Mouse (Mus musculus) E14TG2a.4 (cell line): Measurements from ENCODE around the gene Fam151b.

Experiments
- H3K27me3 ChIP-seq: 2 replicates; pipeline ENCODE4 v1.6.1; 2014; ENCODE audit warnings: low read length, control low read depth; ENCODE audit not compliant: insufficient read depth
- H3K36me3 ChIP-seq: 2 replicates; pipeline ENCODE4 v1.6.1; 2014; ENCODE audit warnings: low read length, control low read depth; ENCODE audit not compliant: insufficient read depth
- H3K4me1 ChIP-seq: replicated peaks from 2 replicates; pipeline ENCODE4 v1.6.1; 2014; ENCODE audit warnings: low read depth, low read length, control low read depth
- H3K4me3 ChIP-seq: replicated peaks from 2 replicates; pipeline ENCODE4 v1.5.1; 2014; ENCODE audit warnings: mild to moderate bottlenecking, low read length
- H3K9me3 ChIP-seq: 2 replicates; pipeline ENCODE4 v1.6.1; 2014; ENCODE audit warnings: low read length, control low read depth
- CTCF ChIP-seq: conservative IDR thresholded peaks from 2 replicates; pipeline ENCODE4 v1.5.1; 2014; ENCODE audit warnings: low read length
- NANOG ChIP-seq: IDR thresholded peaks from 2 replicates; pipeline ENCODE4 v1.6.1; 2014; ENCODE audit warnings: borderline replicate concordance, low read length, mixed read lengths
- POU5F1 ChIP-seq: IDR thresholded peaks from 2 replicates; pipeline ENCODE4 v1.6.1; 2014; ENCODE audit warnings: low read length, borderline replicate concordance

Fam151b gene

DNA sequence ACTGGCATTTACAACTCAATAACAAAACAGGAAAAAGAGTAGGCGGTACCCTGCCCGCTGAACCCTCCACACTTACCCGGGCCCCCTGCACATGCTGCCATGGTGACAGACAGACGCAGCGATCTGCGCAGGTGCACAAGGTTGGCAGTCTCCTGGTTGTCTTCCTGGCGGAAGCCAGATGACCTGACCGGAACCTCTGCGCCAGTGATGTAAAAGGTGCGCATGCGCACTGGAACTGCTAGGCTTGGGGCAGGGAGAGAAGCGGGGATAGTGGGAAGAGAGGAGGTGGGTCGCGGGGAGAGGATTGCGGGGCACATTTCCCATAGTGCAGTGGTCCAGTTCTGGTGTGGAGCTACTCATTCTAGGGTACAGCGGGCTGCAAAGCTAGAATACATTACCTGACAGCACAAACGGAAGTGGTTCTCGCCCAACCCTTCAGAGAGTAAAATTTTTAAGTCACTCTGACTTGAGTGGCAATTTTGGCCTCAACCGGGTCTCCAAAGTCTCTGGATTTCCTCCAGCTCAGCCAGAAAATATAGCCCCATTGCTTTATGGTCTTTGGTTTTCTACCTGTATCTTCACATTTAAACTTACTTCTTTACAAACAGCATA lies at the start of gene Fam151b:
Fam151b (minus strand) TSS at position 164 of the 612 bp plus-strand sequence.
- peaks cover 15% of the 10 kb centered on the region for H3K4me1 ChIP-seq
- peaks cover 13% of the 10 kb centered on the region for H3K9me3 ChIP-seq
- H3K36me3 ChIP-seq = no peaks in the 10 kb centered on the region
- peak within 1 kb of the TSS; percentile 48 for H3K4me3 ChIP-seq
- no peaks in the 10 kb centered on the region for H3K27me3 ChIP-seq
- TF ChIP-seq NANOG (no peak), CTCF (no peak), POU5F1 (no peak)

DNA sequence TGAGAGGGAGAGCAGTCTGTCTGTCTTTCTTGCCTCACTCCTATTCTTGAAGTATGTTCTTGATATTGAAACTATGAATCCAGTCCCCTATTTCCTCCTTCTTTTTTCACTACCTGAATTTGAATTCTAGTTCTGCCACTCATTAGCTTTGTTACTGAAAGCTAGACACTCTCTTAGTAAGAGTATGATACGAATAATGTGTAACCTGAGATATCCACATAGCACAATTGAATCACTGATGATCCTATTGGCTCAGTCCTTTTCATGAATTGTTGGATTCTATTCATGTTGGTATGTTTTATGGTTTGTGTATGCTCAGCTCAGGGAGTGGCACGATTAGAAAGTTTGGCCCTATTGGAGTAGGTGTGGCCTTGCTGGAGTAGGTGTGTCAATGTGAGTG lies 48.4 kb upstream of the Fam151b start:
- Histone ChIP-seq H3K9me3 (no peaks in the 10 kb centered on the region), H3K4me1 (no peaks in the 10 kb centered on the region; the same call in 1 of the 2 replicates), H3K36me3 (no peaks in the 10 kb centered on the region), H3K27me3 (peaks cover 20% of the 10 kb centered on the region), H3K4me3 (no peak overlapping the region)
- no peak for TF ChIP-seq POU5F1
- TF ChIP-seq CTCF = no peak
- TF ChIP-seq NANOG = no peak

- H3K4me3 ChIP-seq = peak overlapping the region; percentile 82
- no peaks in the 10 kb centered on the region; the same call in 1 of the 2 replicates for H3K4me1 ChIP-seq
- TF ChIP-seq POU5F1 (no peak), NANOG (no peak), CTCF (no peak)
- H3K9me3 ChIP-seq = no peaks in the 10 kb centered on the region
- H3K27me3 ChIP-seq = peaks cover 20% of the 10 kb centered on the region
- no peaks in the 10 kb centered on the region for H3K36me3 ChIP-seq
Measured at GRCm38 (mm10) chr13:92531237-92531636, 47.4 kb upstream of the Fam151b start.

DNA sequence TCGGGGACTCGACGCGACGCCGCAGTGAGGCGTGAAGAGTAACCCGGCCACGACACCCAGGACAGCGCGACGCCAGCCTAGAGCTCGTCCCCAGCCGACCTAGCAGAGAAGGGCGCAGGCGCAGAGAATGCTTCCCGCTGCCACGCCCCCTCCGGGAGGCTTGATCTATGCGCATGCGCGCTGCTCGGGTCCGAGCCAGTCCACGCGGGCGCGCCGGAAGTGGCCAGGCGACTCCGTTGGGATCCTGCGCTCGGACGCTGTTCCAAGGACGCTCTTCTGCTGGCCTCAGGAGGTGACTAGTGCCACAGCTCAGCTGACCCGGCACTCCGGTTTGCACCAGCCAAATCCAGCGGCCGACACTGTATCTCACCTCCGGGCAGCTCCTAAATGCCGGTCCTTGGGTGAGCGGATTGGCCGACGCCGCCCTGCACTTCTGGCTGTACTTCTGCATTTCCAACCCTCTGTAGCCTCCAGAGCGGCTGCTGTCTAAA lies 47.0 kb upstream of the Fam151b start, which contains the start of gene Zfyve16:
Zfyve16 (minus strand) TSS at position 148 of the 491 bp plus-strand sequence.
- Histone ChIP-seq H3K4me1 (no peaks in the 10 kb centered on the region; the same call in 1 of the 2 replicates), H3K9me3 (no peaks in the 10 kb centered on the region), H3K4me3 (peak within 1 kb of the TSS; percentile 82), H3K36me3 (no peaks in the 10 kb centered on the region), H3K27me3 (peaks cover 20% of the 10 kb centered on the region)
- TF ChIP-seq POU5F1 (no peak), NANOG (no peak), CTCF (no peak)

- Histone ChIP-seq H3K4me1 (no peaks in the 10 kb centered on the region; the same call in 1 of the 2 replicates), H3K9me3 (no peaks in the 10 kb centered on the region), H3K4me3 (peak overlapping the region; percentile 82), H3K36me3 (no peaks in the 10 kb centered on the region), H3K27me3 (peaks cover 20% of the 10 kb centered on the region)
- TF ChIP-seq NANOG = no peak
- no peak for TF ChIP-seq POU5F1
- TF ChIP-seq CTCF = no peak
Measured at GRCm38 (mm10) chr13:92529828-92530720, 46.3 kb upstream of the Fam151b start.

DNA sequence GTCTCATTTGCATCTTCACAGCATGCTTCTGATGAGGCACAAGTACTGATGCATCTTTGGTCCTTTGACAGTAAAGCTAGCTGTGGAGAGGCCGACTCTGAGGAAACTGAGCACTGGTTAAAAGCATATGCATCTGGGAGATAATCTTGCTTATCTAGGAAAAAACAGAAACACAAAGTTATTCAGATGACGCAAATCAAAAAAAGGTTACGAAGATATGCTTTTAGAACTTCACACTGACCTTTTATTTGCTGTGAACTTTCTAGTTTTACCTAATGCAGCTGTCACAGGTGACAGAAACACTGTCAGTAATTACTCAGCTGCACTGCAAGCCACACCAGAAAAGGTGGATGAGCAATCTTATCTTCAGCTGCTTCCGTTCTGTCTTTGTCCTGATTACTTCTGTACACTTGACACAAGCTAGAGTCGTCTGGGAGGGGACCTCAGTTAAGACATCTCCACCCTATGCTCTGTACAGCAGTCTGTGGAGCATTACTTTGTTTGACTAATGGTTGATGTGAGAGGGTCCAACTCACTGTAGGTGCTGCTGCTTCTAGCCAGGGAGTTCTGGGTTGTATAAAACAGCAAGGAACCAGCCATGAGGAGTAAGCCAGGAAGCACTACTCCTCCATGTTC lies 39.5 kb upstream of the Fam151b start:
- no peak for TF ChIP-seq CTCF
- no peak for TF ChIP-seq POU5F1
- no peak for TF ChIP-seq NANOG
- H3K36me3 ChIP-seq = 0 out of 2 replicates have a peak, but pooled peaks cover 4% of the 10 kb centered on the region
- no peaks in the 10 kb centered on the region for H3K9me3 ChIP-seq
- H3K4me1 ChIP-seq = no peaks in the 10 kb centered on the region
- no peak overlapping the region for H3K4me3 ChIP-seq
- no peaks in the 10 kb centered on the region for H3K27me3 ChIP-seq

- no peak for TF ChIP-seq NANOG
- no peak for TF ChIP-seq POU5F1
- TF ChIP-seq CTCF = no peak
- H3K36me3 ChIP-seq = no peaks in the 10 kb centered on the region
- H3K9me3 ChIP-seq = no peaks in the 10 kb centered on the region
- no peaks in the 10 kb centered on the region for H3K27me3 ChIP-seq
- H3K4me1 ChIP-seq = no peaks in the 10 kb centered on the region
- H3K4me3 ChIP-seq = no peak overlapping the region
Measured at GRCm38 (mm10) chr13:92504871-92505270, 21.1 kb upstream of the Fam151b start.

- Histone ChIP-seq H3K36me3 (no peaks in the 10 kb centered on the region), H3K9me3 (no peaks in the 10 kb centered on the region), H3K4me1 (peaks cover 21% of the 10 kb centered on the region), H3K4me3 (no peak overlapping the region), H3K27me3 (no peaks in the 10 kb centered on the region)
- TF ChIP-seq NANOG (peak; percentile 69; the same call in 1 of the 2 replicates), CTCF (no peak)
Measured at GRCm38 (mm10) chr13:92491923-92492322, 8.1 kb upstream of the Fam151b start.
